Mouse (Mus musculus) liver, embryonic 14.5 days (tissue): ENCODE measurements around the gene Stx8.

Experiments
- CTCF ChIP-seq: IDR thresholded peaks from 2 replicates; pipeline ENCODE4 v1.5.1; 2016; ENCODE audit warnings: antibody characterized with exemption, low read depth, control low read depth
- EP300 ChIP-seq: IDR thresholded peaks from 2 replicates; pipeline ENCODE4 v1.6.1; 2016; ENCODE audit warnings: antibody characterized with exemption, low read depth

DNA sequence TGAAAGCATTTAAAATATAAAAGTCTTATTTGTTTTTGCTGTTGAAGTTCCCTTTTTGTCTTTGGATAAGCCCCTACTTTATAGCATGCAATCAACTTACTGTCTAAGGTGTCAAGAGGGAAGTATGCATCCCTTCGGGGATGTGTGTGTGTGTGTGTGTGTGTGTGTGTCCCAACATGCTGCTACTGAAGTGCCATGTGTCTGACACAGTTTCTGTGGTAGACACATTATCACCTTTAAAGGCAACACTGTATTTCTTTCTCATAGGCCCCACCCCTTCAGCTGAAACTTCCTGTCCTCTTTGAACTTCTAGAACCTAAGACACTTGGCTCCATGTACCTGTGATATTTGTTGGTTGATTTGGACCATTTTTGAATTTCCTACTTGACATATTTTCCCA lies 235.1 kb downstream of the Stx8 start:
- TF ChIP-seq CTCF (no peak), EP300 (no peak)
